Mouse (Mus musculus) MEL (cell line): ENCODE results near the gene Hspa1a.

Experiments used
- CTCF ChIP-seq, 3 experiments: IDR thresholded peaks in 2 of 3; conservative IDR thresholded peaks in 1 of 3; 2 replicates each; pipeline ENCODE4 v1.5.1; 2011 to 2012; ENCODE audit warnings: low read length in 3 of 3, low read depth in 2 of 3, mild to moderate bottlenecking in 2 of 3, improper control_type of control experiment in 1 of 3, inconsistent platforms in 1 of 3, mixed read lengths in 1 of 3, moderate library complexity in 1 of 3; ENCODE audit not compliant: control insufficient read depth in 1 of 3, insufficient read depth in 1 of 3, poor library complexity in 1 of 3, severe bottlenecking in 1 of 3
- NELFE ChIP-seq: IDR thresholded peaks from 2 replicates; pipeline ENCODE4 v1.6.1; 2011; ENCODE audit warnings: low read depth, low read length, improper control_type of control experiment
- POLR2A ChIP-seq, 2 experiments: IDR thresholded peaks; 2 replicates each; pipeline ENCODE4 v1.6.1; 2011 to 2012; ENCODE audit warnings: low read length in 2 of 2, mild to moderate bottlenecking in 2 of 2, control low read depth in 1 of 2, improper control_type of control experiment in 1 of 2, low read depth in 1 of 2, moderate library complexity in 1 of 2; ENCODE audit not compliant: control insufficient read depth in 1 of 2, insufficient read depth in 1 of 2, poor library complexity in 1 of 2
- POLR2AphosphoS2 ChIP-seq: IDR thresholded peaks from 2 replicates; pipeline ENCODE4 v1.6.1; 2011; ENCODE audit warnings: low read length, improper control_type of control experiment
- POLR2AphosphoS5 ChIP-seq: IDR thresholded peaks from 2 replicates; pipeline ENCODE4 v1.6.1; 2012; ENCODE audit warnings: low read depth, borderline replicate concordance, mild to moderate bottlenecking, inconsistent platforms, low read length, moderate library complexity, mixed read lengths
- RAD21 ChIP-seq: IDR thresholded peaks from 2 replicates; pipeline ENCODE4 v1.6.1; 2011; ENCODE audit warnings: mild to moderate bottlenecking, low read depth, low read length, improper control_type of control experiment
- SMC3 ChIP-seq: IDR thresholded peaks from 2 replicates; pipeline ENCODE4 v1.6.1; 2011; ENCODE audit warnings: low read depth, low read length, improper control_type of control experiment

GRCm38 (mm10) chr17:34977000-34977399, 5.0 kb upstream of the Hspa1a start:
- TF ChIP-seq SMC3 (no peak), NELFE (no peak), POLR2AphosphoS5 (no peak), POLR2A (IDR thresholded peaks at IDR 0.05; ENCODE audit: control insufficient read depth in 1 of 2, insufficient read depth in 1 of 2, low read depth in 1 of 2, low read length in 2 of 2, poor library complexity in 1 of 2) (no peak), RAD21 (no peak), CTCF (IDR thresholded peaks at IDR 0.05 in 2 of 3, conservative IDR thresholded peaks at IDR 0.05 in 1 of 3; ENCODE audit: control insufficient read depth in 1 of 3, insufficient read depth in 1 of 3, low read depth in 2 of 3, low read length in 3 of 3, poor library complexity in 1 of 3, severe bottlenecking in 1 of 3) (no peak), POLR2AphosphoS2 (no peak)
